Mouse (Mus musculus): Measurements from ENCODE around the gene Fam129a. TPM values are rescaled to one million over a fixed set of nuclear protein-coding genes. Genes with fewer than 3 reads are reported as not detected.
"Not testable (repeated sequence)": the region's sequence is repeated elsewhere in the genome, so short reads cannot be mapped to it uniquely, and the experiment has no call there.

The Fam129a gene
- polyA plus RNA-seq, 1 experiment from 2014 or later, result 0.77 TPM

GRCm38 (mm10) chr1:151716024-151716710, 145.2 kb downstream of the Fam129a start:
- Histone ChIP-seq H3K27me3 (replicated peaks) (no peaks in the 10 kb centered on the region), H3K4me2 (no peak overlapping the region), H3K4me1 (no peaks in the 10 kb centered on the region), H3K27ac (no peak overlapping the region), H3K4me3 (no peak overlapping the region), H3K9me3 (no peaks in the 10 kb centered on the region), H3K36me3 (replicated peaks) (no peaks in the 10 kb centered on the region), H3K9ac (no peak overlapping the region)
- 0 out of 2 replicates have a peak, but pooled peaks have one; percentile 33 for ATAC-seq (replicated peaks)
- 79% methylated on average over 11 of the region's 11 CpGs for WGBS

GRCm38 (mm10) chr1:151717624-151718023, 146.6 kb downstream of the Fam129a start:
- Histone ChIP-seq H3K4me1 (no peaks in the 10 kb centered on the region), H3K4me2 (no peak overlapping the region), H3K27me3 (replicated peaks) (no peaks in the 10 kb centered on the region), H3K4me3 (no peak overlapping the region), H3K9ac (no peak overlapping the region), H3K27ac (no peak overlapping the region), H3K36me3 (replicated peaks) (no peaks in the 10 kb centered on the region), H3K9me3 (no peaks in the 10 kb centered on the region)
- WGBS, result 92% methylated on average over 5 of the region's 5 CpGs
- no peak for ATAC-seq (replicated peaks)

DNA sequence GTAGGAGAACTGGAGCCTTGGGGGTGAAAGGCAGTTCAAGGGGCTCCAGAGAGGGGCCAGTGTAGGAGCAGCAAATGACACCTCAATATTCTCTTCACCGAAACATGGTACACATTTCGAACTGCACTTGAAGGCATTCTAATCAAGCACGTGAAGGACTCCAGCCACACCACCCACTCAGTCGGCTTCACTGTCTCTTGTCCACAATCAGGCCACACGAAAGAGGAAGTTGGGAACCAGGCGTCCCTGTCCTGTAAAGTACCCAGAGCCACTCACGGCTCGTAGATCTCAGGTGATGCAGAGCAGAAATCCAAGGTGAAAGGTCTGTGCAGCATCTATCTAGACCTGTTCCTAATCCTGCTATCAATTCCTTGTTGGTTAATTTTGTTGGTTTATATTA, 147.6 kb downstream of the Fam129a start:
- no peaks in the 10 kb centered on the region for H3K4me1 ChIP-seq
- H3K36me3 ChIP-seq (replicated peaks), result no peaks in the 10 kb centered on the region
- WGBS, result 94% methylated on average over 8 of the region's 8 CpGs
- no peak for ATAC-seq (replicated peaks)
- H3K27ac ChIP-seq, result no peak overlapping the region
- no peaks in the 10 kb centered on the region for H3K9me3 ChIP-seq
- H3K4me2 ChIP-seq, result no peak overlapping the region
- H3K4me3 ChIP-seq, result no peak overlapping the region
- no peaks in the 10 kb centered on the region for H3K27me3 ChIP-seq (replicated peaks)
- H3K9ac ChIP-seq, result no peak overlapping the region

- H3K4me3 ChIP-seq, result no peak overlapping the region
- H3K9ac ChIP-seq, result no peak overlapping the region
- H3K27me3 ChIP-seq (replicated peaks), result no peaks in the 10 kb centered on the region
- no peak overlapping the region for H3K4me2 ChIP-seq
- no peak for ATAC-seq (replicated peaks)
- no peaks in the 10 kb centered on the region for H3K9me3 ChIP-seq
- no peak overlapping the region for H3K27ac ChIP-seq
- 94% methylated on average over 5 of the region's 5 CpGs for whole genome bisulfite sequencing
- H3K4me1 ChIP-seq, result no peaks in the 10 kb centered on the region
- H3K36me3 ChIP-seq (replicated peaks), result no peaks in the 10 kb centered on the region
Measured at GRCm38 (mm10) chr1:151719911-151720310, 148.9 kb downstream of the Fam129a start.

DNA sequence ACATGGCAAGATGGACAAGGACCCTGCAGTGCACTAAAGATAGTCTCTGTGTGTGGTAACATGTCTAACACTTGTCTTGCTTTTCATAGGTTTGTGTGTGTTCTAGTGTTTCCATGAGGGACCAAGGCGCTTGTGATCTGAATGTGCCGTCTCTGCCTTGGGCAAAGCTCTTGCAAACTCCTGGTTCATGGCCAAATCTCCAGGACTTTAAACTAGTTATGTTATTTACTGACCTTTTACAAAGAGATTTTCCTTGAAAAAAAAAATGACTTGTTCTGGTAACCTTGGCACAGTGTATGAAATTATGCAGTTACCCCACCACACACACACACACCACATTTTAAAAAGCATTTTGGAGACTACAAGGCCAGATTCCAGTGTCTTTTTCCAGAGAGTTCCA, 149.6 kb downstream of the Fam129a start:
- H3K4me1 ChIP-seq, result no peaks in the 10 kb centered on the region
- H3K27me3 ChIP-seq (replicated peaks), result no peaks in the 10 kb centered on the region
- no peak for ATAC-seq (replicated peaks)
- H3K9me3 ChIP-seq, result no peaks in the 10 kb centered on the region
- no peak overlapping the region for H3K4me3 ChIP-seq
- WGBS, result 86% methylated on average over 2 of the region's 2 CpGs
- no peak overlapping the region for H3K9ac ChIP-seq
- no peaks in the 10 kb centered on the region for H3K36me3 ChIP-seq (replicated peaks)
- H3K4me2 ChIP-seq, result no peak overlapping the region
- H3K27ac ChIP-seq, result no peak overlapping the region

- Histone ChIP-seq H3K9ac (no peak overlapping the region), H3K4me2 (no peak overlapping the region), H3K4me3 (no peak overlapping the region), H3K4me1 (no peaks in the 10 kb centered on the region), H3K27ac (no peak overlapping the region), H3K9me3 (no peaks in the 10 kb centered on the region), H3K36me3 (replicated peaks) (no peaks in the 10 kb centered on the region), H3K27me3 (replicated peaks) (no peaks in the 10 kb centered on the region)
- ATAC-seq (replicated peaks), result no peak
- WGBS, result 71% methylated on average over 10 of the region's 10 CpGs
Measured at GRCm38 (mm10) chr1:151721357-151721983, 150.5 kb downstream of the Fam129a start.

GRCm38 (mm10) chr1:151723771-151724170, 152.8 kb downstream of the Fam129a start:
- H3K4me2 ChIP-seq, result no peak overlapping the region
- no peak overlapping the region for H3K4me3 ChIP-seq
- H3K9ac ChIP-seq, result no peak overlapping the region
- no peak for ATAC-seq (replicated peaks)
- whole genome bisulfite sequencing, result 92% methylated on average over 4 of the region's 4 CpGs
- H3K36me3 ChIP-seq (replicated peaks), result no peaks in the 10 kb centered on the region
- no peak overlapping the region for H3K27ac ChIP-seq
- no peaks in the 10 kb centered on the region for H3K27me3 ChIP-seq (replicated peaks)
- H3K4me1 ChIP-seq, result no peaks in the 10 kb centered on the region
- no peaks in the 10 kb centered on the region for H3K9me3 ChIP-seq

DNA sequence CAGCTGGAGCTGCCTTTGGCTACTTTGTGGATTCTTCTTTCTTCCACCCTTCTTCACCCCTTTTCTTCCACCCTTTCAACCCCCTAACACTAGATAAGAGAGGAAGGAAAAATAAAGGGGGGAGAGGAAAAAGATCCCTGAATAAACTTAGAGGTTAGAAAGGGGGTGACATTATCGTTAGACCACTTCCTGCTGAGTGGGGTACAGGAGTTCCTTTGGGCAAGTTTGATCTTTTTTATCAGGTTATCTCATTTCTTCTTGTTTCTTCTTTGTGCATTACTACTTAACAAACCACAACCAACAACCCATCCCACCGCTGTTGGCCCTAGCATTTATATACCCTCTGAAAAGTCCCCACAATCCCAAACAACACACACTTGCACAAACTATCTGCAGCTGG, 154.6 kb downstream of the Fam129a start:
- H3K27me3 ChIP-seq (replicated peaks), result no peaks in the 10 kb centered on the region
- H3K27ac ChIP-seq, result no peak overlapping the region
- no peak for ATAC-seq (replicated peaks)
- H3K9me3 ChIP-seq, result no peaks in the 10 kb centered on the region
- no peak overlapping the region for H3K9ac ChIP-seq
- WGBS, result 87% methylated on average over 2 of the region's 2 CpGs
- H3K4me1 ChIP-seq, result no peaks in the 10 kb centered on the region
- H3K4me2 ChIP-seq, result no peak overlapping the region
- H3K4me3 ChIP-seq, result no peak overlapping the region
- no peaks in the 10 kb centered on the region for H3K36me3 ChIP-seq (replicated peaks)

DNA sequence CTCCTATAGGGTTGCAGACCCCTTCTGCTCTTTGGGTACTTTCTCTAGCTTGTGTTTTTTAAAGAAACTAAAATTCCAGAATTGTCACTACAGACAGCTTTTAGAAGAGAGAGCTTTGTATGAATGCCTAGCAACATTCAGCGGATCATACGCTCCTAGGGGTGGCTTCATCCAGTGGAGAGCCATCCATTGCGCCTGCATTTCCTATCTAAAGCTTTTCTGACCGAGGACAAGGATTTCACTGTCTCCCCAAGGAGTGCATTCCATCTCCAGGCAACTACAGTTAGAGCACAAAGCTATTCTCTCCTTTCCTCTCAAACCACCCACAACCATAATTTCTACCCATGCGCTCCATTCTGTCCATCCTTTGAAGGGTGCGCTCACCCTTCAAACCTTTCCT, 155.4 kb downstream of the Fam129a start:
- H3K36me3 ChIP-seq (replicated peaks), result no peaks in the 10 kb centered on the region
- no peak overlapping the region for H3K27ac ChIP-seq
- H3K4me3 ChIP-seq, result no peak overlapping the region
- no peaks in the 10 kb centered on the region for H3K9me3 ChIP-seq
- no peaks in the 10 kb centered on the region for H3K27me3 ChIP-seq (replicated peaks)
- H3K9ac ChIP-seq, result no peak overlapping the region
- 75% methylated on average over 6 of the region's 6 CpGs for WGBS
- ATAC-seq (replicated peaks), result no peak
- no peaks in the 10 kb centered on the region for H3K4me1 ChIP-seq
- no peak overlapping the region for H3K4me2 ChIP-seq

DNA sequence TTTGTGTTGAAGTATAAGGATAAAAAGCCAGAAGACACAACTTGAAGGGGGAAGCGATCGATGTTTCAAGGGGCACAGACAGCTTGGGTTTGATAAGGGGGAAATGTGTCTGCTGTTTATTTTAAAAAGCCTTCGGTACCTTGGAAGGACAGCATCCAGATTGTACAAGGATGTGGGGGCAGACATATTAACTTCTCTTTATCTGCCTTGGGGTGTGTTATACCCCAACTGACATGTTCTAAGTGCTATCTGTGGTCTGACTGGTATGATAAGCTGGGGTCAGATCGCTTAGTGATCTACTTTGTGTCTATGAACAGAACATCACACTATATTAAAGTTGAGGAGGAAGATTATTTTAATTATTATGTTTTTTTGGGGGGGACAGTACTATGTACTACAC, 157.2 kb downstream of the Fam129a start:
- H3K9ac ChIP-seq, result no peak overlapping the region
- 94% methylated on average over 4 of the region's 4 CpGs for WGBS

GRCm38 (mm10) chr1:151737146-151737545, 166.2 kb downstream of the Fam129a start:
- Histone ChIP-seq H3K27me3 (replicated peaks) (no peaks in the 10 kb centered on the region), H3K4me1 (no peaks in the 10 kb centered on the region), H3K27ac (no peak overlapping the region), H3K4me3 (no peak overlapping the region), H3K9me3 (no peaks in the 10 kb centered on the region), H3K9ac (no peak overlapping the region), H3K36me3 (replicated peaks) (no peaks in the 10 kb centered on the region), H3K4me2 (no peak overlapping the region)
- no peak for ATAC-seq (replicated peaks)
- WGBS, result 86% methylated on average over 2 of the region's 2 CpGs

More for the DNA sequence above, 157.2 kb downstream of the Fam129a start:
- no peak for ATAC-seq (replicated peaks)
- Histone ChIP-seq H3K36me3 (replicated peaks) (no peaks in the 10 kb centered on the region), H3K27ac (no peak overlapping the region), H3K4me3 (no peak overlapping the region), H3K27me3 (replicated peaks) (no peaks in the 10 kb centered on the region), H3K4me1 (no peaks in the 10 kb centered on the region), H3K9me3 (no peaks in the 10 kb centered on the region), H3K4me2 (no peak overlapping the region)

DNA sequence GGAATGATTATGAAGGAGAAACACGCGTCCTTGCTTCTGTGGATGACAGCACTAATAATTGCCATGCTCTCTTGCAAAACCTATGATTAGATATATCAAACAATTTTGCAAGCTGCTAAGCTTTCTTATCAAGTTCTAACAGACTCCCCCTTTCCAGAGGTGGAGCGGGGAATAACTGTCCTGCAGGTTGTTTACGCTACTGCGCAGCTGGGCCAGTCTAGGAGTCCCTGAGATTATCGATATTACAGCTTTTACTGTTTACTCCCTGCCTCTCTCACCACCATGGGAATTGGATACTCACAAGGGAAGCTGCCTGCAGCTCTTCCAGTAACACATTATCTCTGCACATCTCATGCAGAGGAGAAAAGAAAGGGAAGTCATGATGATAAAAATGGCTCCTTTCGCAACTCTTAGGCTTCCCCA, 170.2 kb downstream of the Fam129a start:
- H3K27me3 ChIP-seq (replicated peaks), result no peaks in the 10 kb centered on the region
- H3K4me2 ChIP-seq, result no peak overlapping the region
- H3K36me3 ChIP-seq (replicated peaks), result no peaks in the 10 kb centered on the region
- H3K9me3 ChIP-seq, result no peaks in the 10 kb centered on the region
- H3K4me3 ChIP-seq, result no peak overlapping the region
- no peak overlapping the region for H3K27ac ChIP-seq
- ATAC-seq (replicated peaks), result no peak
- no peaks in the 10 kb centered on the region for H3K4me1 ChIP-seq
- WGBS, result 79% methylated on average over 7 of the region's 7 CpGs
- H3K9ac ChIP-seq, result no peak overlapping the region

GRCm38 (mm10) chr1:151749894-151750293, 178.9 kb downstream of the Fam129a start:
- H3K9me3 ChIP-seq; H3K27ac ChIP-seq; H3K4me2 ChIP-seq; H3K4me3 ChIP-seq; H3K36me3 ChIP-seq (replicated peaks); H3K9ac ChIP-seq; H3K27me3 ChIP-seq (replicated peaks); H3K4me1 ChIP-seq; ATAC-seq (replicated peaks): not testable (repeated sequence)
- 93% methylated on average over 2 of the region's 2 CpGs for WGBS

Measured in midbrain, embryonic 15.5 days (tissue).